Mouse (Mus musculus): ENCODE results near the gene Myocd.
A peak's percentile ranks its signal among the peaks of the same experiment; 100 is the strongest.

Myocd gene

GRCm38 (mm10) chr11:65213806-65214205 lies 56.0 kb downstream of the Myocd start:
- no peak for DNase-seq (ENCODE audit: low spot score)

GRCm38 (mm10) chr11:65211701-65212100 lies 58.1 kb downstream of the Myocd start:
- DNase-seq (ENCODE audit: low spot score): no peak

GRCm38 (mm10) chr11:65209441-65209840 lies 60.3 kb downstream of the Myocd start:
- no peak for DNase-seq (ENCODE audit: low spot score)

GRCm38 (mm10) chr11:65205306-65205705 lies 64.5 kb downstream of the Myocd start:
- DNase-seq (ENCODE audit: low spot score): no peak

GRCm38 (mm10) chr11:65204651-65205050 lies 65.1 kb downstream of the Myocd start:
- DNase-seq (ENCODE audit: low spot score): no peak

GRCm38 (mm10) chr11:65203020-65203419 lies 66.8 kb downstream of the Myocd start:
- no peak for DNase-seq (ENCODE audit: low spot score)

GRCm38 (mm10) chr11:65202236-65202635 lies 67.6 kb downstream of the Myocd start:
- DNase-seq (ENCODE audit: low spot score): no peak

- DNase-seq (ENCODE audit: low spot score): no peak
These were observed 71.8 kb downstream of the Myocd start for GRCm38 (mm10) chr11:65198026-65198425.

GRCm38 (mm10) chr11:65197280-65197679 lies 72.5 kb downstream of the Myocd start:
- peak; percentile 24 for DNase-seq (ENCODE audit: low spot score)

- DNase-seq (ENCODE audit: low spot score): no peak
These were observed 82.8 kb downstream of the Myocd start for GRCm38 (mm10) chr11:65186974-65187373.

- DNase-seq (ENCODE audit: low spot score): no peak
These were observed 84.7 kb downstream of the Myocd start for GRCm38 (mm10) chr11:65185114-65185513.

GRCm38 (mm10) chr11:65170121-65170750 lies 99.6 kb downstream of the Myocd start:
- no peak for DNase-seq (ENCODE audit: low spot score)

GRCm38 (mm10) chr11:65162767-65163120 lies 107.0 kb downstream of the Myocd start, which contains the start of gene Arhgap44:
Arhgap44 (minus strand) TSS chr11:65162961.
- DNase-seq (ENCODE audit: low spot score): peak; percentile 72

GRCm38 (mm10) chr11:65161881-65162766 lies 107.7 kb downstream of the Myocd start:
- peak; percentile 13 for DNase-seq (ENCODE audit: low spot score)

GRCm38 (mm10) chr11:65160991-65161880 lies 108.6 kb downstream of the Myocd start:
- no peak for DNase-seq (ENCODE audit: low spot score)

- DNase-seq (ENCODE audit: low spot score): no peak
These were observed 110.0 kb downstream of the Myocd start, which contains the start of gene 1700086D15Rik for GRCm38 (mm10) chr11:65159791-65160190. 1700086D15Rik (minus strand) TSS chr11:65159891.

GRCm38 (mm10) chr11:65158658-65158990 lies 111.2 kb downstream of the Myocd start:
- no peak for DNase-seq (ENCODE audit: low spot score)

- no peak for DNase-seq (ENCODE audit: low spot score)
These were observed 111.7 kb downstream of the Myocd start for GRCm38 (mm10) chr11:65157966-65158657.

GRCm38 (mm10) chr11:65153006-65153405 lies 116.8 kb downstream of the Myocd start:
- DNase-seq (ENCODE audit: low spot score): no peak

- DNase-seq (ENCODE audit: low spot score): no peak
These were observed 121.3 kb downstream of the Myocd start for GRCm38 (mm10) chr11:65148441-65148840.

- DNase-seq (ENCODE audit: low spot score): no peak
These were observed 126.9 kb downstream of the Myocd start for GRCm38 (mm10) chr11:65142838-65143417.

Data from yolk sac, embryonic 10.5 days (tissue).